ENCODE assay signal across 32 mouse cellular contexts in the genomic region with DNA sequence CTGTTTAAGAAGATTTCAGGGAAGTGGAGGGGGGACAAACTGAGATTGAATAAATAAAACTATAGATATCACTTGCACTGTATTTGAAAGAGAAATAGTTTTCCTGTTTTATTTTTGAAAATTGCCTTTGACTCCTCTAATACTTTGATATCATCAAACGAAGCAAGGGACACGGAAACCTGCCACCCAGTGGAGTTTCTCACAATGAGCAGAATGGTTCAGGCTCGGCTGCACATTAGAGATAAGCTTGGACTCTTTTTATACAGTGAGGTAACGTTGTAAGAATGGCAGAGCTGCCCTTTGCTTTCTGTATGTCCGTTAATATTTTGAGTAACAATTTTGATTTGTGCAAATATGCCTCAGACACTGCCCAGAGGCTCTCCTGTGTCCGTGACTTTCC. TPM values are rescaled to one million over a fixed set of nuclear protein-coding genes. Genes with fewer than 3 reads are reported as not detected.
DNase-seq lines count a peak whose midpoint lies in the region; ATAC-seq and TF ChIP-seq lines count a peak whose summit lies in the region.
"Had no signal": no experiment of that assay in that cellular context is flagged by ENCODE, and none has a peak within 500 bp of the region (broad histone marks: within the 10 kb centered on the region; RNA-seq: fewer than 3 reads in every experiment).

No protein-coding gene starts in this region.

- H3K9ac ChIP-seq in heart, embryonic 16.5 days (ENCODE audit: low read length), result 0 out of 2 replicates have a peak overlapping the region, but pooled peaks have one; percentile 35
- no peak overlapping the region for H3K9ac ChIP-seq in hindbrain, postnatal 0 days (replicated peaks; ENCODE audit: low read length)
- no peak overlapping the region for H3K9ac ChIP-seq in hindbrain, embryonic 11.5 days (ENCODE audit: low read depth, low read length)
- H3K9ac ChIP-seq: embryonic facial prominence, embryonic 13.5 days; forebrain, embryonic 12.5 days; forebrain, embryonic 15.5 days; heart, embryonic 15.5 days; hindbrain, embryonic 13.5 days had no signal

- H3K4me3 ChIP-seq in heart, embryonic 16.5 days (ENCODE audit: low read length), result no peak overlapping the region
- no peak overlapping the region for H3K4me3 ChIP-seq in heart, embryonic 10.5 days
- no peak overlapping the region for H3K4me3 ChIP-seq in hindbrain, postnatal 0 days (ENCODE audit: low read length)
- no peak overlapping the region for H3K4me3 ChIP-seq in hindbrain, embryonic 11.5 days (ENCODE audit: low read depth, low read length)
- H3K4me3 ChIP-seq: embryonic facial prominence, embryonic 10.5 days; embryonic facial prominence, embryonic 13.5 days; erythroblast, embryonic 14.5 days; forebrain, embryonic 12.5 days; forebrain, embryonic 15.5 days; heart, embryonic 15.5 days; hindbrain, embryonic 13.5 days had no signal

- H3K4me2 ChIP-seq in heart, embryonic 16.5 days (ENCODE audit: low read depth, low read length), result no peak overlapping the region; the same call in 1 of the 2 replicates
- H3K4me2 ChIP-seq in hindbrain, postnatal 0 days (ENCODE audit: low read depth, low read length), result no peak overlapping the region
- no peak overlapping the region for H3K4me2 ChIP-seq in hindbrain, embryonic 11.5 days (replicated peaks; ENCODE audit: low read depth, low read length)
- H3K4me2 ChIP-seq: embryonic facial prominence, embryonic 13.5 days; forebrain, embryonic 12.5 days; forebrain, embryonic 15.5 days; heart, embryonic 11.5 days; heart, embryonic 15.5 days; hindbrain, embryonic 13.5 days had no signal

- ATAC-seq in heart, embryonic 16.5 days (replicated peaks; ENCODE audit: extremely low read depth, insufficient read depth, low FRiP score), result no peak
- no peak for ATAC-seq in hindbrain, postnatal 0 days
- no peak for ATAC-seq in hindbrain, embryonic 11.5 days (ENCODE audit: low FRiP score)
- peak; percentile 48; the same call in 1 of the 2 replicates for ATAC-seq in megakaryocyte progenitor cell, adult 5-6 weeks (replicated peaks; ENCODE audit: poor library complexity)
- 0 out of 2 replicates have a peak, but pooled peaks have one; percentile 61 for ATAC-seq in megakaryocyte-erythroid progenitor cell, adult 5-6 weeks (replicated peaks; ENCODE audit: low FRiP score, low TSS enrichment, poor library complexity, severe bottlenecking)
- ATAC-seq: CD4-positive, CD25-positive, alpha-beta regulatory T cell, adult 4 months; forebrain, embryonic 15.5 days; hindbrain, embryonic 16.5 days; inflammation-experienced regulatory T-cells, adult 6 months; intestine, embryonic 16.5 days had no signal

- TF ChIP-seq CTCF in hindbrain, postnatal 0 days (IDR thresholded peaks at IDR 0.05; ENCODE audit: low read depth), result peak; percentile 15; the same call in 1 of the 2 replicates

- H3K36me3 ChIP-seq in heart, embryonic 16.5 days (ENCODE audit: control insufficient read depth, insufficient read depth), result peaks cover 65% of the 10 kb centered on the region
- peaks cover 97% of the 10 kb centered on the region for H3K36me3 ChIP-seq in heart, embryonic 10.5 days
- H3K36me3 ChIP-seq in hindbrain, postnatal 0 days (ENCODE audit: insufficient read depth, low read length), result peaks cover 63% of the 10 kb centered on the region
- H3K36me3 ChIP-seq in hindbrain, embryonic 11.5 days (ENCODE audit: control insufficient read depth, insufficient read depth, low read length), result peaks cover 7% of the 10 kb centered on the region; the same call in 1 of the 2 replicates

- DNase-seq in heart, embryonic 10.5 days (ENCODE audit: low spot score), result no peak
- DNase-seq in hindbrain, postnatal 0 days (ENCODE audit: low spot score), result no peak
- no peak for DNase-seq in hindbrain, embryonic 11.5 days (ENCODE audit: low spot score)
- DNase-seq: adrenal gland, adult 2 months; adrenal gland, postnatal 14 days; cerebellum, adult 11 months; cerebellum, adult 8-10 months; cerebellum, postnatal 10 days; cerebellum, postnatal 36 days; embryo, embryonic 11 days; gastrocnemius, postnatal 10 days; gastrocnemius, postnatal 36 days; kidney, adult 18-20 months had no signal

- 42% methylated on average over 6 of the region's 6 CpGs for WGBS in heart, embryonic 16.5 days
- WGBS in heart, embryonic 10.5 days, result 75% methylated on average over 6 of the region's 6 CpGs
- 87% methylated on average over 6 of the region's 6 CpGs for WGBS in hindbrain, postnatal 0 days
- 90% methylated on average over 6 of the region's 6 CpGs for WGBS in hindbrain, embryonic 11.5 days

- no peaks in the 10 kb centered on the region for H3K9me3 ChIP-seq in heart, embryonic 16.5 days (replicated peaks; ENCODE audit: control insufficient read depth, low read length)
- no peaks in the 10 kb centered on the region for H3K9me3 ChIP-seq in heart, embryonic 10.5 days
- no peaks in the 10 kb centered on the region for H3K9me3 ChIP-seq in hindbrain, postnatal 0 days (ENCODE audit: low read length)
- H3K9me3 ChIP-seq in hindbrain, embryonic 11.5 days (ENCODE audit: control insufficient read depth, low read length), result no peaks in the 10 kb centered on the region
- H3K9me3 ChIP-seq: embryonic facial prominence, embryonic 10.5 days; embryonic facial prominence, embryonic 13.5 days; forebrain, embryonic 12.5 days; forebrain, embryonic 15.5 days; heart, embryonic 15.5 days; hindbrain, embryonic 13.5 days had no signal

- H3K4me1 ChIP-seq in heart, embryonic 16.5 days (ENCODE audit: control insufficient read depth, insufficient read depth, low read length), result no peaks in the 10 kb centered on the region
- peaks cover 8% of the 10 kb centered on the region; the same call in 1 of the 2 replicates for H3K4me1 ChIP-seq in heart, embryonic 10.5 days
- 0 out of 2 replicates have a peak, but pooled peaks cover 3% of the 10 kb centered on the region for H3K4me1 ChIP-seq in hindbrain, postnatal 0 days (ENCODE audit: insufficient read depth, low read length)
- no peaks in the 10 kb centered on the region for H3K4me1 ChIP-seq in hindbrain, embryonic 11.5 days (replicated peaks; ENCODE audit: control insufficient read depth, insufficient read depth, low read length)
- H3K4me1 ChIP-seq: embryonic facial prominence, embryonic 10.5 days; embryonic facial prominence, embryonic 13.5 days; forebrain, embryonic 12.5 days; forebrain, embryonic 15.5 days had no signal

- no peaks in the 10 kb centered on the region for H3K27me3 ChIP-seq in heart, embryonic 16.5 days (ENCODE audit: control insufficient read depth, insufficient read depth, low read length)
- no peaks in the 10 kb centered on the region for H3K27me3 ChIP-seq in heart, embryonic 10.5 days (ENCODE audit: insufficient read depth, poor library complexity, severe bottlenecking)
- H3K27me3 ChIP-seq in hindbrain, postnatal 0 days (ENCODE audit: insufficient read depth, low read length), result no peaks in the 10 kb centered on the region
- H3K27me3 ChIP-seq in hindbrain, embryonic 11.5 days (ENCODE audit: control insufficient read depth, insufficient read depth, low read length), result no peaks in the 10 kb centered on the region
- H3K27me3 ChIP-seq: embryonic facial prominence, embryonic 13.5 days; forebrain, embryonic 12.5 days; forebrain, embryonic 15.5 days; heart, embryonic 15.5 days; hindbrain, embryonic 13.5 days had no signal

- H3K27ac ChIP-seq in heart, embryonic 16.5 days (ENCODE audit: low read length), result no peak overlapping the region
- H3K27ac ChIP-seq in heart, embryonic 10.5 days, result no peak overlapping the region
- no peak overlapping the region for H3K27ac ChIP-seq in hindbrain, postnatal 0 days
- H3K27ac ChIP-seq in hindbrain, embryonic 11.5 days (ENCODE audit: low read depth, low read length), result no peak overlapping the region
- H3K27ac ChIP-seq: embryonic facial prominence, embryonic 10.5 days; embryonic facial prominence, embryonic 13.5 days; forebrain, embryonic 12.5 days; forebrain, embryonic 15.5 days; heart, embryonic 15.5 days; hindbrain, embryonic 13.5 days had no signal

RNA-seq across cellular contexts. Expression of a gene that starts 20.1 kb away (rescaled TPM):
- polyA plus RNA-seq in heart, embryonic 16.5 days (2015; fragmentation: Nextera tagmentation; extraction: Ambion mirVana), result 24.3 and 29.0 TPM in 2 replicates
- 36.9 and 59.4 TPM in 2 replicates for polyA plus RNA-seq in heart, embryonic 10.5 days (2016; fragmentation: Nextera tagmentation; extraction: Ambion mirVana)
- total RNA-seq in hindbrain, postnatal 0 days (2014; rRNA removed), result 64.5 and 73.7 TPM in 2 replicates
- polyA plus RNA-seq in hindbrain, postnatal 0 days (2015; fragmentation: Nextera tagmentation; extraction: Ambion mirVana), result 102 and 103 TPM in 2 replicates
- polyA plus RNA-seq in hindbrain, embryonic 11.5 days (2014; fragmentation: Nextera tagmentation; extraction: Ambion mirVana), result 87.5 and 89.9 TPM in 2 replicates
- total RNA-seq in megakaryocyte progenitor cell, adult 5-6 weeks (2015), result 156 and 162 TPM in 2 replicates
- total RNA-seq in megakaryocyte progenitor cell, adult 5-6 weeks (2017), result 82.3 and 98.5 TPM in 2 replicates
- total RNA-seq in megakaryocyte-erythroid progenitor cell, adult 5-6 weeks (2014; fragmentation: Nextera tagmentation), result 178 and 185 TPM in 2 replicates
- total RNA-seq in megakaryocyte-erythroid progenitor cell, adult 5-6 weeks (2017), result 111 and 153 TPM in 2 replicates

RNA-seq across cellular contexts. Expression of a gene that starts 36.2 kb away (rescaled TPM):
- 0.11 TPM in 1 of 2 replicates, not detected in the other for polyA plus RNA-seq in heart, embryonic 16.5 days (2015; fragmentation: Nextera tagmentation; extraction: Ambion mirVana)
- 0.09 and 0.25 TPM in 2 replicates for polyA plus RNA-seq in heart, embryonic 10.5 days (2016; fragmentation: Nextera tagmentation; extraction: Ambion mirVana)
- total RNA-seq in hindbrain, postnatal 0 days (2014; rRNA removed), result 1.2 and 2.1 TPM in 2 replicates
- polyA plus RNA-seq in hindbrain, postnatal 0 days (2015; fragmentation: Nextera tagmentation; extraction: Ambion mirVana), result 1.2 TPM in 2 replicates
- 0.21 and 0.65 TPM in 2 replicates for polyA plus RNA-seq in hindbrain, embryonic 11.5 days (2014; fragmentation: Nextera tagmentation; extraction: Ambion mirVana)
- not detected in 2 replicates for total RNA-seq in megakaryocyte progenitor cell, adult 5-6 weeks (2015)
- not detected in 2 replicates for total RNA-seq in megakaryocyte progenitor cell, adult 5-6 weeks (2017)
- total RNA-seq in megakaryocyte-erythroid progenitor cell, adult 5-6 weeks (2014; fragmentation: Nextera tagmentation), result not detected in 2 replicates
- total RNA-seq in megakaryocyte-erythroid progenitor cell, adult 5-6 weeks (2017), result not detected in 2 replicates
- total RNA-seq: gastrocnemius, postnatal 36 days; granulocyte monocyte progenitor cell, adult 5-6 weeks; hematopoietic stem cell, adult 5-6 weeks; MEL had no signal
- polyA plus RNA-seq: adrenal gland, adult 2 months; C2C12; CD4-positive, CD25-positive, alpha-beta regulatory T cell, adult 4 months; erythroblast, embryonic 14.5 days; heart, embryonic 11.5 days had no signal

Comparison
In these comparisons a context has a peak if more than half of its experiments do, and no peak if none do; other contexts are left out.
1. ATAC-seq: peak in megakaryocyte progenitor cell, adult 5-6 weeks (single experiment) and megakaryocyte-erythroid progenitor cell, adult 5-6 weeks (single experiment); none in heart, embryonic 16.5 days (single experiment), hindbrain, postnatal 0 days (single experiment) and hindbrain, embryonic 11.5 days (single experiment).